In the genomic region with DNA sequence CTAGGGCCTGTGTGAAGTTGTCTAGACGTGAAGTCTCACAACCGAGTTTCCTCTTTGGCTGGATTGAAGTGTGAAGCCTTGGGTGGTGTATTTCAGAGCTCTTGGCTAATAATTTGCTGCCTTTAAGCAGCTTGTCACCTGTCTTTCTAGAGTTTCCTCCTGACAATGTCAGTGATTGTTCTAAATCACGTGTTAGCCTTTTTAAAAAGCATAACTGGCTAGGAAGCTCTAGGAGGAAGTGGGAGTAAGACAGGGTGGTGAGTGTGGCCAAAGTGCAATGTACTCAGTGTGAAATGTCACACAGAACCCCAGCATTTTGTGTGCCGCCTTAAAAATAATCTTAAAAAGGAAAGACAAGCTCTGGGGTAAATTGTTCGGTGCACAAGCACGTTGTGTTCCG, we compare ENCODE assay signal across 13 mouse cellular contexts. TPM values are rescaled to one million over a fixed set of nuclear protein-coding genes. Genes with fewer than 3 reads are reported as not detected.
DNase-seq lines count a peak whose midpoint lies in the region; ATAC-seq and TF ChIP-seq lines count a peak whose summit lies in the region.
"Had no signal": no experiment of that assay in that cellular context is flagged by ENCODE, and none has a peak within 500 bp of the region (broad histone marks: within the 10 kb centered on the region; RNA-seq: fewer than 3 reads in every experiment).

No protein-coding gene starts in this region.

- no peak for TF ChIP-seq CTCF in spleen, adult 2 months (IDR thresholded peaks at IDR 0.05; ENCODE audit: extremely low read depth, insufficient read depth, insufficient read length, insufficient replicate concordance)
- TF ChIP-seq CTCF in intestine, postnatal 0 days (IDR thresholded peaks at IDR 0.05; ENCODE audit: low read depth): no peak
- no peak for TF ChIP-seq CTCF in small intestine, adult 2 months (IDR thresholded peaks at IDR 0.05; ENCODE audit: extremely low read depth, insufficient read length, insufficient replicate concordance, low read depth, low read length)

- H3K9ac ChIP-seq in forebrain, embryonic 15.5 days (replicated peaks): no peak overlapping the region
- no peak overlapping the region for H3K9ac ChIP-seq in intestine, postnatal 0 days (ENCODE audit: low read depth, low read length)
- H3K9ac ChIP-seq: embryonic facial prominence, embryonic 13.5 days; heart, embryonic 15.5 days; limb, embryonic 12.5 days; liver, embryonic 15.5 days had no signal

- H3K9me3 ChIP-seq in forebrain, embryonic 15.5 days: no peaks in the 10 kb centered on the region
- H3K9me3 ChIP-seq in forebrain, embryonic 10.5 days: no peaks in the 10 kb centered on the region; the same call in 1 of the 2 replicates
- no peaks in the 10 kb centered on the region for H3K9me3 ChIP-seq in intestine, postnatal 0 days (ENCODE audit: control insufficient read depth)
- H3K9me3 ChIP-seq: embryonic facial prominence, embryonic 13.5 days; heart, embryonic 15.5 days; liver, embryonic 15.5 days had no signal

- DNase-seq in forebrain, embryonic 10.5 days (ENCODE audit: extremely low spot score, low spot score): no peak
- peak in 1 of 2 experiments; percentile 28 for DNase-seq in spleen, adult 2 months (ENCODE audit: low read depth in 1 of 2, low spot score in 2 of 2)
- DNase-seq in spleen, postnatal 4 days (ENCODE audit: low spot score in 2 of 2): no peak
- DNase-seq in c-Kit-positive CD71-positive TER-119-positive erythroid progenitor cells, embryonic 14.5 days (ENCODE audit: low spot score): no peak

- H3K36me3 ChIP-seq in forebrain, embryonic 15.5 days: no peaks in the 10 kb centered on the region
- H3K36me3 ChIP-seq in forebrain, embryonic 10.5 days (replicated peaks): no peaks in the 10 kb centered on the region
- no peaks in the 10 kb centered on the region for H3K36me3 ChIP-seq in spleen, adult 2 months (ENCODE audit: control insufficient read depth, insufficient read depth, low read length)
- H3K36me3 ChIP-seq in intestine, postnatal 0 days (ENCODE audit: control insufficient read depth, insufficient read depth): no peaks in the 10 kb centered on the region
- H3K36me3 ChIP-seq in small intestine, adult 2 months (ENCODE audit: control insufficient read depth, insufficient read depth, low read length): no peaks in the 10 kb centered on the region
- H3K36me3 ChIP-seq: heart, embryonic 15.5 days; hindbrain, embryonic 10.5 days; limb, embryonic 12.5 days; liver, embryonic 15.5 days had no signal

- no peaks in the 10 kb centered on the region for H3K4me1 ChIP-seq in forebrain, embryonic 15.5 days
- no peaks in the 10 kb centered on the region for H3K4me1 ChIP-seq in forebrain, embryonic 10.5 days
- H3K4me1 ChIP-seq in spleen, adult 2 months (ENCODE audit: control insufficient read depth, insufficient read depth, insufficient read length): peaks cover 8% of the 10 kb centered on the region; the same call in 1 of the 2 replicates
- H3K4me1 ChIP-seq in intestine, postnatal 0 days (replicated peaks; ENCODE audit: control insufficient read depth, insufficient read depth, low read length): no peaks in the 10 kb centered on the region
- H3K4me1 ChIP-seq in small intestine, adult 2 months (ENCODE audit: control insufficient read depth, insufficient read depth, insufficient read length, low read length): peaks cover 3% of the 10 kb centered on the region; the same call in 1 of the 2 replicates
- H3K4me1 ChIP-seq: embryonic facial prominence, embryonic 13.5 days; hindbrain, embryonic 10.5 days; limb, embryonic 12.5 days; liver, embryonic 15.5 days had no signal

- 49% methylated on average over 7 of the region's 7 CpGs for WGBS in forebrain, embryonic 15.5 days
- 63% methylated on average over 7 of the region's 7 CpGs for WGBS in forebrain, embryonic 10.5 days
- WGBS in spleen, adult 2 months: 14% methylated on average over 7 of the region's 7 CpGs
- 28% methylated on average over 7 of the region's 7 CpGs for WGBS in intestine, postnatal 0 days
- WGBS in small intestine, adult 2 months: 16% methylated on average over 7 of the region's 7 CpGs

- H3K4me2 ChIP-seq in forebrain, embryonic 15.5 days (replicated peaks): no peak overlapping the region
- H3K4me2 ChIP-seq in intestine, postnatal 0 days (replicated peaks; ENCODE audit: low read depth): peak overlapping the region; percentile 33; the same call in 1 of the 2 replicates
- H3K4me2 ChIP-seq: embryonic facial prominence, embryonic 13.5 days; heart, embryonic 15.5 days; limb, embryonic 12.5 days; liver, embryonic 15.5 days had no signal

- no peaks in the 10 kb centered on the region for H3K27me3 ChIP-seq in forebrain, embryonic 15.5 days
- no peaks in the 10 kb centered on the region for H3K27me3 ChIP-seq in forebrain, embryonic 10.5 days (ENCODE audit: poor library complexity, severe bottlenecking)
- H3K27me3 ChIP-seq in spleen, adult 2 months (ENCODE audit: control insufficient read depth, insufficient read depth, low read length): no peaks in the 10 kb centered on the region
- no peaks in the 10 kb centered on the region for H3K27me3 ChIP-seq in intestine, postnatal 0 days (replicated peaks; ENCODE audit: control insufficient read depth, insufficient read depth, low read length)
- H3K27me3 ChIP-seq in small intestine, adult 2 months (ENCODE audit: control insufficient read depth, insufficient read depth, low read length): no peaks in the 10 kb centered on the region
- H3K27me3 ChIP-seq: embryonic facial prominence, embryonic 13.5 days; heart, embryonic 15.5 days; liver, embryonic 15.5 days had no signal

- H3K27ac ChIP-seq in forebrain, embryonic 15.5 days (replicated peaks): peak overlapping the region; percentile 21; the same call in 1 of the 2 replicates
- no peak overlapping the region for H3K27ac ChIP-seq in forebrain, embryonic 10.5 days
- H3K27ac ChIP-seq in spleen, adult 2 months (ENCODE audit: insufficient read depth, low read length): peak overlapping the region; percentile 40
- peak overlapping the region; percentile 68 for H3K27ac ChIP-seq in intestine, postnatal 0 days (ENCODE audit: low read depth, low read length)
- H3K27ac ChIP-seq in small intestine, adult 2 months (ENCODE audit: insufficient read depth, low read depth, low read length): peak overlapping the region; percentile 70
- H3K27ac ChIP-seq: embryonic facial prominence, embryonic 13.5 days; heart, embryonic 15.5 days; hindbrain, embryonic 10.5 days; limb, embryonic 12.5 days; liver, embryonic 15.5 days had no signal

- no peak overlapping the region for H3K4me3 ChIP-seq in forebrain, embryonic 15.5 days
- no peak overlapping the region for H3K4me3 ChIP-seq in forebrain, embryonic 10.5 days
- H3K4me3 ChIP-seq in spleen, adult 2 months (ENCODE audit: extremely low read depth, insufficient read depth, insufficient read length): no peak overlapping the region
- H3K4me3 ChIP-seq in intestine, postnatal 0 days (ENCODE audit: low read depth, low read length): no peak overlapping the region
- H3K4me3 ChIP-seq in small intestine, adult 2 months (ENCODE audit: low read depth, low read length): no peak overlapping the region
- H3K4me3 ChIP-seq: embryonic facial prominence, embryonic 13.5 days; heart, embryonic 15.5 days; hindbrain, embryonic 10.5 days; limb, embryonic 12.5 days; liver, embryonic 15.5 days had no signal

- ATAC-seq in forebrain, embryonic 15.5 days (replicated peaks): no peak
- ATAC-seq in intestine, postnatal 0 days: peak; percentile 94
- ATAC-seq in megakaryocyte progenitor cell, adult 5-6 weeks (replicated peaks; ENCODE audit: poor library complexity): no peak; the same call in 1 of the 2 replicates

- TF ChIP-seq POLR2A in spleen, adult 2 months (IDR thresholded peaks at IDR 0.05; ENCODE audit: low read depth, low read length): no peak
- TF ChIP-seq POLR2A in small intestine, adult 2 months (IDR thresholded peaks at IDR 0.05; ENCODE audit: low read depth, low read length): no peak

RNA-seq across cellular contexts. Expression of a gene that starts 10.3 kb away (rescaled TPM):
- 17.6 and 17.8 TPM in 2 replicates for polyA plus RNA-seq in forebrain, embryonic 15.5 days (2015; fragmentation: Nextera tagmentation; extraction: Ambion mirVana)
- polyA plus RNA-seq in forebrain, embryonic 10.5 days (2016; fragmentation: Nextera tagmentation; extraction: Ambion mirVana): 10.7 and 11.0 TPM in 2 replicates
- polyA plus RNA-seq in spleen, adult 2 months (2012; rRNA removed): 3.8 and 4.5 TPM in 2 replicates
- polyA plus RNA-seq in intestine, postnatal 0 days (2015; fragmentation: Nextera tagmentation; extraction: Ambion mirVana): 4.6 and 4.9 TPM in 2 replicates
- polyA plus RNA-seq in small intestine, adult 2 months (2012; rRNA removed): 0.39 and 0.98 TPM in 2 replicates
- total RNA-seq in megakaryocyte progenitor cell, adult 5-6 weeks (2015): 4.3 and 4.4 TPM in 2 replicates
- 4.8 and 7.5 TPM in 2 replicates for total RNA-seq in megakaryocyte progenitor cell, adult 5-6 weeks (2017)

RNA-seq across cellular contexts. Expression of a gene that starts 10.4 kb away (rescaled TPM):
- polyA plus RNA-seq in forebrain, embryonic 15.5 days (2015; fragmentation: Nextera tagmentation; extraction: Ambion mirVana): 252 and 266 TPM in 2 replicates
- polyA plus RNA-seq in forebrain, embryonic 10.5 days (2016; fragmentation: Nextera tagmentation; extraction: Ambion mirVana): 187 and 195 TPM in 2 replicates
- polyA plus RNA-seq in spleen, adult 2 months (2012; rRNA removed): 19.5 and 21.9 TPM in 2 replicates
- polyA plus RNA-seq in intestine, postnatal 0 days (2015; fragmentation: Nextera tagmentation; extraction: Ambion mirVana): 333 and 338 TPM in 2 replicates
- polyA plus RNA-seq in small intestine, adult 2 months (2012; rRNA removed): 31.4 and 36.6 TPM in 2 replicates
- 129 and 137 TPM in 2 replicates for total RNA-seq in megakaryocyte progenitor cell, adult 5-6 weeks (2015)
- total RNA-seq in megakaryocyte progenitor cell, adult 5-6 weeks (2017): 93.9 and 96.9 TPM in 2 replicates

RNA-seq across cellular contexts. Expression of a gene that starts 27.9 kb away (rescaled TPM):
- 47.7 and 52.4 TPM in 2 replicates for polyA plus RNA-seq in forebrain, embryonic 15.5 days (2015; fragmentation: Nextera tagmentation; extraction: Ambion mirVana)
- 84.6 and 92.9 TPM in 2 replicates for polyA plus RNA-seq in forebrain, embryonic 10.5 days (2016; fragmentation: Nextera tagmentation; extraction: Ambion mirVana)
- polyA plus RNA-seq in spleen, adult 2 months (2012; rRNA removed): 55.5 and 75.5 TPM in 2 replicates
- 34.1 and 37.3 TPM in 2 replicates for polyA plus RNA-seq in intestine, postnatal 0 days (2015; fragmentation: Nextera tagmentation; extraction: Ambion mirVana)
- 22.4 and 32.6 TPM in 2 replicates for polyA plus RNA-seq in small intestine, adult 2 months (2012; rRNA removed)
- 50.4 and 61.9 TPM in 2 replicates for total RNA-seq in megakaryocyte progenitor cell, adult 5-6 weeks (2015)
- 45.8 and 47.5 TPM in 2 replicates for total RNA-seq in megakaryocyte progenitor cell, adult 5-6 weeks (2017)

RNA-seq across cellular contexts. Expression of a gene that starts 28.4 kb away (rescaled TPM):
- polyA plus RNA-seq in forebrain, embryonic 15.5 days (2015; fragmentation: Nextera tagmentation; extraction: Ambion mirVana): 133 and 135 TPM in 2 replicates
- polyA plus RNA-seq in forebrain, embryonic 10.5 days (2016; fragmentation: Nextera tagmentation; extraction: Ambion mirVana): 86.1 and 90.1 TPM in 2 replicates
- 7.4 and 10.0 TPM in 2 replicates for polyA plus RNA-seq in spleen, adult 2 months (2012; rRNA removed)
- 15.1 and 15.9 TPM in 2 replicates for polyA plus RNA-seq in intestine, postnatal 0 days (2015; fragmentation: Nextera tagmentation; extraction: Ambion mirVana)
- polyA plus RNA-seq in small intestine, adult 2 months (2012; rRNA removed): 3.2 and 3.5 TPM in 2 replicates
- 31.8 and 41.0 TPM in 2 replicates for total RNA-seq in megakaryocyte progenitor cell, adult 5-6 weeks (2015)
- 42.1 and 48.5 TPM in 2 replicates for total RNA-seq in megakaryocyte progenitor cell, adult 5-6 weeks (2017)

RNA-seq across cellular contexts. Expression of a gene that starts 47.9 kb away (rescaled TPM):
- polyA plus RNA-seq in forebrain, embryonic 15.5 days (2015; fragmentation: Nextera tagmentation; extraction: Ambion mirVana): 165 and 193 TPM in 2 replicates
- polyA plus RNA-seq in forebrain, embryonic 10.5 days (2016; fragmentation: Nextera tagmentation; extraction: Ambion mirVana): 91.9 and 98.7 TPM in 2 replicates
- polyA plus RNA-seq in spleen, adult 2 months (2012; rRNA removed): 134 and 154 TPM in 2 replicates
- 166 and 171 TPM in 2 replicates for polyA plus RNA-seq in intestine, postnatal 0 days (2015; fragmentation: Nextera tagmentation; extraction: Ambion mirVana)
- 46.5 and 105 TPM in 2 replicates for polyA plus RNA-seq in small intestine, adult 2 months (2012; rRNA removed)
- 285 TPM in 2 replicates for total RNA-seq in megakaryocyte progenitor cell, adult 5-6 weeks (2015)
- 1,035 and 1,085 TPM in 2 replicates for total RNA-seq in megakaryocyte progenitor cell, adult 5-6 weeks (2017)
